Mouse (Mus musculus): Measurements from ENCODE around the gene Capza2. TPM values are rescaled to one million over a fixed set of nuclear protein-coding genes. Genes with fewer than 3 reads are reported as not detected.

The Capza2 gene
- polyA plus RNA-seq, 1 experiment from 2014 or later = 224 TPM

GRCm38 (mm10) chr6:17655080-17655479 is 19.0 kb downstream of the Capza2 start:
- peaks cover 26% of the 10 kb centered on the region for H3K36me3 ChIP-seq

DNA sequence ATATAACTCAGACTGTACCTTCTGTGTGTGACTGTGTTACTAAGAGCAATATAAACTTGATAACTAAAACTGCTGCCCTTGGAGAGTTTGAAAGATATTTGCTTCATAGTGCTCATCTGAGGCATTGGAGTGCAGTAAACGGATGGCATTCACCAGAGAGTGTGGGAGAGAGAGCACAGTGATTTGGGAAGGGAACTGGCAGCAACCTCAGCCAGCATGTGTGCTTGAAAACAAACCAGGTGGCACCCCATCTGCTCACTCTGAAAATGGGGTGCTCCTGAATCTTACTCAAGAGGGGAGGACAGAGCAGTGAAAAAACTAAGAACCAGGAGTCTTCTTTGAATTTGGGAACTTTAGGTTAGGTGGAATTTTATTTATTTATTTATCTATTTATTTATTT is 21.3 kb downstream of the Capza2 start:
- 83% methylated on average over 1 of the region's 1 CpGs for WGBS
- H3K4me2 ChIP-seq (replicated peaks) = no peak overlapping the region
- H3K27ac ChIP-seq = no peak overlapping the region
- H3K4me3 ChIP-seq = no peak overlapping the region
- H3K9ac ChIP-seq = no peak overlapping the region
- H3K36me3 ChIP-seq = peaks cover 27% of the 10 kb centered on the region
- H3K4me1 ChIP-seq = no peaks in the 10 kb centered on the region
- ATAC-seq (ENCODE audit: low FRiP score) = no peak
- no peaks in the 10 kb centered on the region for H3K27me3 ChIP-seq
- no peaks in the 10 kb centered on the region for H3K9me3 ChIP-seq (replicated peaks)

More at GRCm38 (mm10) chr6:17655080-17655479, 19.0 kb downstream of the Capza2 start:
- Histone ChIP-seq H3K27me3 (no peaks in the 10 kb centered on the region), H3K4me2 (replicated peaks) (no peak overlapping the region), H3K9ac (no peak overlapping the region), H3K4me3 (no peak overlapping the region), H3K9me3 (replicated peaks) (no peaks in the 10 kb centered on the region), H3K4me1 (no peaks in the 10 kb centered on the region), H3K27ac (no peak overlapping the region)
- no peak for ATAC-seq (ENCODE audit: low FRiP score)
- WGBS = 92% methylated on average over 2 of the region's 2 CpGs

DNA sequence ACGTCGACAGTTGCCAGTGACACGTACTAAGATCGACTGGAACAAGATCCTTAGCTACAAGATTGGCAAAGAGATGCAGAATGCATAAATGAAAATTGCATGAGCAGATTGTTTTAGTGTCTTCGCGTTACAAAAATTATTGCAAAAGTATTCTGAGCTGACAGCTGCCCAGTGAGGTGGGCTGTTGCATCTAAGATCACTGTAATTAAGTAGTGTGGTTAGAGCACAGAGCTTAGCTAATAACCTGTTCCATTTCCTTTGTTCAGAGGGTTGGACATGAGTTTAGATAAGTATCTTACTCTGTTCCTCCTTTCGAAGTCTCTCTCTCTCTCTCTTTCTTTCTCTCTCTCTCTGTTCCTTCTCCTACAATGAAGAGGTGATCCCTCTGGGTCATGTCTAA is 29.3 kb downstream of the Capza2 start:
- Histone ChIP-seq H3K36me3 (peaks cover 50% of the 10 kb centered on the region), H3K27ac (no peak overlapping the region), H3K4me2 (replicated peaks) (no peak overlapping the region), H3K4me1 (no peaks in the 10 kb centered on the region), H3K4me3 (no peak overlapping the region), H3K9me3 (replicated peaks) (no peaks in the 10 kb centered on the region), H3K9ac (no peak overlapping the region), H3K27me3 (no peaks in the 10 kb centered on the region)
- ATAC-seq (ENCODE audit: low FRiP score) = no peak
- 96% methylated on average over 7 of the region's 7 CpGs for WGBS

DNA sequence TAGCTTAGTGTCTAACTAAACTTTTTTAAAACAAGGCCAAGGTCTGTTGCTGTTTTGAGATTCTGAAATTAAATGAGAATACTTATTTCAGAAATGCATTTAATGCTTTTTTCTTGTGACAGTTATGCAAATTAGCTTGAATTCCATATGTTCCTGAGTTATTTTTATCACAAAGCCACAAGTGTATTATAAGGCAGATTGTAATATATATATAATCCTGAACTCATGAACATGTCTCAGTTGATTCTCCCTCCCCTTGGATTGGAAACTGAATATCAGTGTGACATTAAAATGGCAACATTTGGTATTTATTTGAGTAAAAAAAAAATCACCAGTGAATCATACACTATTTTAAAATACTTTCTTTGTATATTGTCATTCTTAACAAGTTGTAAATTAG is 30.0 kb downstream of the Capza2 start:
- H3K9ac ChIP-seq = no peak overlapping the region
- H3K36me3 ChIP-seq = peaks cover 47% of the 10 kb centered on the region
- no peak for ATAC-seq (ENCODE audit: low FRiP score)
- no peak overlapping the region for H3K4me3 ChIP-seq
- H3K27me3 ChIP-seq = no peaks in the 10 kb centered on the region
- H3K9me3 ChIP-seq (replicated peaks) = no peaks in the 10 kb centered on the region
- no peak overlapping the region for H3K27ac ChIP-seq
- H3K4me2 ChIP-seq (replicated peaks) = no peak overlapping the region
- no peaks in the 10 kb centered on the region for H3K4me1 ChIP-seq

DNA sequence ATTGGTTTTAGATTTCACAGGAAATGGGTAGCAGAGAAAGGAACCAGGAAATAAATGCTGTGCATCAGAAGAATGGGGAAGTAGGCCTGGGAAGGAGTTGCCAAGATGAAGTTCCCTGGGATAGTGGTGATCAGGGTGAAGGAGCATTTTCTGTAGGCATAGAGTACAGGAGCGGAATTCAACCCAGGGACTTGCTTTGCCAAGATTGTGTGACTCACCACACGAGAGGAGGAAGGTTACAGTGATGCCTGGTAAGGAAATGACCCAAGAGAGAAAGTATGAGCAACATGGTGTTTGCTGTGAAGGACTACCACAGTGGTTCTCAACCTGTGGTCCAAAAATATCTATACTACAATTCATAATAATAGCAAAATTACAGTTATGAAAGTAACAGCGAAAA is 31.8 kb downstream of the Capza2 start:
- WGBS = 98% methylated on average over 3 of the region's 3 CpGs

GRCm38 (mm10) chr6:17668334-17668733 is 32.3 kb downstream of the Capza2 start:
- H3K4me2 ChIP-seq (replicated peaks) = no peak overlapping the region
- H3K4me3 ChIP-seq = no peak overlapping the region
- 0 out of 2 replicates have a peak, but pooled peaks have one; percentile 35 for ATAC-seq (ENCODE audit: low FRiP score)
- 96% methylated on average over 12 of the region's 12 CpGs for WGBS
- no peak overlapping the region for H3K27ac ChIP-seq
- no peaks in the 10 kb centered on the region for H3K4me1 ChIP-seq
- H3K27me3 ChIP-seq = no peaks in the 10 kb centered on the region
- H3K9me3 ChIP-seq (replicated peaks) = no peaks in the 10 kb centered on the region
- H3K9ac ChIP-seq = no peak overlapping the region
- peaks cover 29% of the 10 kb centered on the region for H3K36me3 ChIP-seq

More for the DNA sequence above, 31.8 kb downstream of the Capza2 start:
- ATAC-seq (ENCODE audit: low FRiP score) = no peak
- H3K36me3 ChIP-seq = peaks cover 34% of the 10 kb centered on the region
- H3K27me3 ChIP-seq = no peaks in the 10 kb centered on the region
- no peak overlapping the region for H3K9ac ChIP-seq
- H3K4me1 ChIP-seq = no peaks in the 10 kb centered on the region
- H3K4me3 ChIP-seq = no peak overlapping the region
- H3K9me3 ChIP-seq (replicated peaks) = no peaks in the 10 kb centered on the region
- H3K4me2 ChIP-seq (replicated peaks) = no peak overlapping the region
- no peak overlapping the region for H3K27ac ChIP-seq

DNA sequence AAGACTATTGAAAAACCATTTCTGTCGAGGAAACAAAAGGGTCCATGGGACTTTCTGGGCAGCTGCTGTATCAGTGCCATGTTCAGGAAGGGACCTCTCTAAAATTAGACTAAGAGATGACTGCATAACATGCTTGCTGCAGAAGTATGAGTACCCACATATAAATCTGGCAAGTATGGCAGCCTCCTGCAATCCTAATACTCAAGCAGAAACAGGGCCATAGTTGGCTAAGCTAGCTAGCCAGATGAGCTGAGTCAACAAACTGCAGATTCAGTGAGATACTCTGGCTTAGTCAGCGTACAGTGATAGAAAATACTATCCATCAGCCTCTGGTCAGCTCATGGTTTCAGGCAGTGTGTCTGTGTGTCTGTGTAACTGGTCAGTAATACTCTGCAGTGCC is 33.8 kb downstream of the Capza2 start:
- H3K4me2 ChIP-seq (replicated peaks) = no peak overlapping the region
- H3K9ac ChIP-seq = no peak overlapping the region
- H3K27me3 ChIP-seq = no peaks in the 10 kb centered on the region
- no peak overlapping the region for H3K4me3 ChIP-seq
- 95% methylated on average over 2 of the region's 2 CpGs for WGBS
- H3K9me3 ChIP-seq (replicated peaks) = no peaks in the 10 kb centered on the region
- no peaks in the 10 kb centered on the region for H3K4me1 ChIP-seq
- ATAC-seq (ENCODE audit: low FRiP score) = no peak
- H3K36me3 ChIP-seq = peaks cover 24% of the 10 kb centered on the region
- no peak overlapping the region for H3K27ac ChIP-seq

DNA sequence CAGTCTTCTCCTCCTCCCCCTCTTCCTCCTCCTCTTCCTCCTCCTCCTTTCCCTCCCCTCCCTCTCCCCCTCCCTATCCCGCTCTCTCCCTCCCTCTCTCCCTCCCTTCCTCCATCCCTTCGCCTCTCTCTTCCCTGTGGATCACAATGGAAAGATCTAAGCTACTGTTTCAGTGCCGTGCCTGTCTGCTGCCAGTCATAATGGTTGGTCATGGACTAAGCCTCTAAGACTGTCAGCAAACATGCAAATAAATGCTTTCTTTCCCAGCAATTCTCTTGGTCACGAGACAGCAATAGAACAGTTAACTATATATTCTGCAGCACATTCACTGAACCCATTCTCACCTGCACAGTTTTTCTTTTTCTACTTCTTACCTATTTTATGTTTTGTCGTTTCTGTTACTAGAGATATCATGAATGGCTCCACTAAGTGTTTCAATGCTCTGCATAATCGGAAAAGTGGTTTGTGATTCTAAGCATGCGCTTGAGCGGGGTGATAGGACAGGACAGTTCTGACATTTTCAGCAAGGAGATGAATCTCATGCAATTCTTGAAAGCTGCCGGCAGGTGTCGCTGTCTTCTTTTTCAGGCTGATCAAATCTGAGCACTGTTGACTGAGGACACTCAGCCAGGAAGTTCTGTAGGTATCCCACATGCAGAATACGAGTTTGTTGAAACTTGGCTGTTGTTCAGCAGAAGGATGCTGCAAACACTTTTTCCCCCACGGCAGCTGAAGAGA is 39.2 kb downstream of the Capza2 start:
- peak; percentile 77; the same call in 1 of the 2 replicates for ATAC-seq (ENCODE audit: low FRiP score)
- Histone ChIP-seq H3K27me3 (no peaks in the 10 kb centered on the region), H3K9me3 (replicated peaks) (no peaks in the 10 kb centered on the region), H3K4me3 (no peak overlapping the region), H3K36me3 (no peaks in the 10 kb centered on the region), H3K4me2 (replicated peaks) (no peak overlapping the region), H3K27ac (no peak overlapping the region), H3K9ac (no peak overlapping the region), H3K4me1 (no peaks in the 10 kb centered on the region)
- 29% methylated on average over 12 of the region's 12 CpGs for WGBS

- ATAC-seq (ENCODE audit: low FRiP score) = no peak
- 74% methylated on average over 2 of the region's 2 CpGs for WGBS
- H3K4me3 ChIP-seq = no peak overlapping the region
- H3K4me2 ChIP-seq (replicated peaks) = no peak overlapping the region
- H3K27ac ChIP-seq = no peak overlapping the region
- H3K9ac ChIP-seq = no peak overlapping the region
- H3K27me3 ChIP-seq = no peaks in the 10 kb centered on the region
- no peaks in the 10 kb centered on the region for H3K36me3 ChIP-seq
- no peaks in the 10 kb centered on the region; the same call in 1 of the 2 replicates for H3K9me3 ChIP-seq (replicated peaks)
- no peaks in the 10 kb centered on the region for H3K4me1 ChIP-seq
These were observed 41.0 kb downstream of the Capza2 start for GRCm38 (mm10) chr6:17677008-17677407.

- Histone ChIP-seq H3K4me1 (no peaks in the 10 kb centered on the region), H3K27me3 (no peaks in the 10 kb centered on the region), H3K9ac (no peak overlapping the region), H3K4me2 (replicated peaks) (no peak overlapping the region), H3K36me3 (no peaks in the 10 kb centered on the region), H3K27ac (no peak overlapping the region), H3K9me3 (replicated peaks) (no peaks in the 10 kb centered on the region; the same call in 1 of the 2 replicates), H3K4me3 (no peak overlapping the region)
- 85% methylated on average over 6 of the region's 6 CpGs for WGBS
- ATAC-seq (ENCODE audit: low FRiP score) = no peak
These were observed 44.4 kb downstream of the Capza2 start for GRCm38 (mm10) chr6:17680266-17680925.

DNA sequence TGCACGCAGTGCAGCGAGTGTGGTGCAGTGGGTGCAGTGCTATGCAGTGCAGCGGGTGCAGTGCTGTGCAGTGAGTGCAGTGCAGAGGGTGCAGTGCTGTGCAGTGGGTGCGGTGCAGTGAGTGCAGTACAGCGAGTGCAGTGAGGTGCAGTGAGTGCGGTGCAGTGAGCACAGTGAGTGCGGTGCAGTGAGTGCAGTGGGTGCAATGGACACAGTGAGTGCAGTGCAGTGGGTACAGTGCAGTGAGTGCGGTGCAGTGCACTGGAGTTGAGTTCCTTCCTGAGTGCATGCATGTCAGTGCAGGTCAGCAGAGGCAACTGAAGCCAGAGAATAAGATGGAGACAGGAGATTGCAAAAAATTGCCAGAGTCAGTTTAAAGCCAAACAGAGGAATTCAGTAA is 45.8 kb downstream of the Capza2 start:
- WGBS = 96% methylated on average over 8 of the region's 8 CpGs
- no peaks in the 10 kb centered on the region for H3K27me3 ChIP-seq
- no peaks in the 10 kb centered on the region for H3K36me3 ChIP-seq
- H3K9ac ChIP-seq = no peak overlapping the region
- H3K4me1 ChIP-seq = no peaks in the 10 kb centered on the region
- no peaks in the 10 kb centered on the region; the same call in 1 of the 2 replicates for H3K9me3 ChIP-seq (replicated peaks)
- H3K4me3 ChIP-seq = no peak overlapping the region
- H3K27ac ChIP-seq = no peak overlapping the region
- ATAC-seq (ENCODE audit: low FRiP score) = no peak
- H3K4me2 ChIP-seq (replicated peaks) = no peak overlapping the region

- H3K9me3 ChIP-seq (replicated peaks) = no peaks in the 10 kb centered on the region
- ATAC-seq (ENCODE audit: low FRiP score) = no peak
- 80% methylated on average over 5 of the region's 5 CpGs for WGBS
- H3K4me1 ChIP-seq = peaks cover 1% of the 10 kb centered on the region; the same call in 1 of the 2 replicates
- no peaks in the 10 kb centered on the region for H3K27me3 ChIP-seq
- no peak overlapping the region for H3K9ac ChIP-seq
- no peaks in the 10 kb centered on the region for H3K36me3 ChIP-seq
- H3K4me2 ChIP-seq (replicated peaks) = no peak overlapping the region
- no peak overlapping the region for H3K27ac ChIP-seq
- no peak overlapping the region for H3K4me3 ChIP-seq
These were observed 52.6 kb downstream of the Capza2 start for GRCm38 (mm10) chr6:17688676-17689075.

GRCm38 (mm10) chr6:17692647-17693046 is 56.6 kb downstream of the Capza2 start, which contains the start of gene St7:
Gene St7, plus strand, starts transcription at chr6:17692933.
- Histone ChIP-seq H3K4me1 (peaks cover 2% of the 10 kb centered on the region; the same call in 1 of the 2 replicates), H3K27me3 (0 out of 2 replicates have a peak, but pooled peaks cover 4% of the 10 kb centered on the region), H3K9ac (peak within 1 kb of the TSS; percentile 78), H3K36me3 (no peaks in the 10 kb centered on the region), H3K4me3 (peak within 1 kb of the TSS; percentile 79), H3K4me2 (replicated peaks) (peak within 1 kb of the TSS; percentile 90), H3K9me3 (replicated peaks) (no peaks in the 10 kb centered on the region), H3K27ac (no peak within 1 kb of the TSS)
- WGBS = 77% methylated on average over 7 of the region's 7 CpGs
- ATAC-seq (ENCODE audit: low FRiP score) = no peak
